Mouse (Mus musculus) brown adipose tissue, adult 24 weeks (tissue): ENCODE results near the gene Clec2g. TPM values are rescaled to one million over a fixed set of nuclear protein-coding genes. Genes with fewer than 3 reads are reported as not detected.
"Not testable (repeated sequence)": the region's sequence is repeated elsewhere in the genome, so short reads cannot be mapped to it uniquely, and the experiment has no call there.

Experiments used
- H3K27ac ChIP-seq: fragments of 200-500 bp; replicated peaks from 2 replicates; pipeline ENCODE4 v1.5.1; 2012; ENCODE audit warnings: low read depth, mild to moderate bottlenecking, low read length
- H3K4me1 ChIP-seq: fragments of 200-500 bp; 2 replicates; pipeline ENCODE4 v1.6.1; 2012; ENCODE audit warnings: low read length, mixed read lengths; ENCODE audit not compliant: control insufficient read depth, insufficient read depth, insufficient read length
- H3K4me3 ChIP-seq: fragments of 200-500 bp; 2 replicates; pipeline ENCODE4 v1.5.1; 2012; ENCODE audit warnings: low read depth, mild to moderate bottlenecking, low read length, moderate library complexity; ENCODE audit not compliant: insufficient read depth
- polyA plus RNA-seq: library from polyadenylated mRNA; stranded (reverse); fragments of >200 nt; gene quantifications from 2 replicates; pipeline ENCODE4 v1.2.4, GENCODE M21; 2012; ENCODE audit not compliant: missing spikeins, insufficient read depth, insufficient read length

Clec2g gene
- polyA plus RNA-seq, 1 experiment = not detected

- H3K4me1 ChIP-seq = no peaks in the 10 kb centered on the region
- H3K27ac ChIP-seq = no peak overlapping the region
- H3K4me3 ChIP-seq = no peak overlapping the region
These were observed 60.2 kb downstream of the Clec2g start for GRCm38 (mm10) chr6:128994336-128994735.

DNA sequence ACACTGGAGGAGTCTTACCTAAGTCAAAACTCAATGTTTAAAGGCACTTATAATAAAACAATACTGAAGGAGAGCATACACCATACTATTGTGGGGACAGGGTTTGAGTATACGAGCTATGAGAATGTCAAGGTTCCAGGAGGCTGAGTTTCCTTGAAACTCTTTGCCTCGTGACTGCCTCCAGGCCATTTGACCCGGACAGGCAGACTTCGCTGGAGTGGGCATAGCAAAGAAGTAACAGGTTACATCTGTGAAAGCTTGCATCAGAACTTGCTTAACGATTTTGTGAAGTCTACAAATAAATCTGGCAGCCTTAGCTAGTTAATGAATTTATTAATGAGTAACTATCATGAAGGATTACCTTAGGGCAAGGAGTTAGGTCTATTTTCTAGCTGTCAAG is 60.6 kb downstream of the Clec2g start:
- H3K4me3 ChIP-seq = no peak overlapping the region
- no peak overlapping the region for H3K27ac ChIP-seq
- no peaks in the 10 kb centered on the region for H3K4me1 ChIP-seq

GRCm38 (mm10) chr6:128995250-128996053 is 61.3 kb downstream of the Clec2g start:
- no peak overlapping the region for H3K27ac ChIP-seq

DNA sequence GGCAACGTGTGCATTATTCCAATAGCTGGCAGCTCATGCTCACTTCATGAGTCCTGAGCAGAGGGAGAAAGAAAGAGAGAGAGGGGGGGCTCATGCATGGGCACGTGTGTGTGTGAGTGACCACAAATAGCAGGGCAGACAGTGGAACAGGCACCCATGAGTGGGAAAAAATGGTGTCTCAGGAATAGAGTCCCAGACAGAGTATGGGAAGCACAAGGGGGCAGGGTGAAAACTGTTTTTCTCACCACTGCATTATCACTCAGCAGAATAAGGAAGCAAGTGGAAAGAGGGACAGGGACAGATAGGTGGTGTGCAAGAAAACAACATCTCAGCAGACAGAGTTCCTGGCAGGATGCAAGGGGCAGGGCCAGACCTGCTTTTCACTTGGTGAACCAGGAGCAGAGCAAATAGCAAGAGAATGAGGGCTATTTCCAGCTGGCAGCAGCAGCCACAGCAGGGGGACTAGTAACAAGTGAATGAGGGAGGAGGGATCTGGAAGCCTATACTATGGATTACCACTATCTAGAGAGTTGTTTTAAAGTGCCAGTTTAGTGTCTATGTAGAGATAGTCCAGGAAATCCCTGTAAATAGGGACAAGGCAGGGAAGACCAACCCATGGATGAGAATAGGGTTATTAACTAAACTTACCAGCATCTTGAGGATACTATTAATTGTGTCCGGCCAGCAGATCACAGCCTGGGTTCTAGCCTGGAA is 62.0 kb downstream of the Clec2g start:
- H3K4me3 ChIP-seq = no peak overlapping the region
- no peaks in the 10 kb centered on the region for H3K4me1 ChIP-seq
- H3K27ac ChIP-seq = no peak overlapping the region

More at GRCm38 (mm10) chr6:128995250-128996053, 61.3 kb downstream of the Clec2g start:
- no peak overlapping the region for H3K4me3 ChIP-seq
- no peaks in the 10 kb centered on the region for H3K4me1 ChIP-seq

DNA sequence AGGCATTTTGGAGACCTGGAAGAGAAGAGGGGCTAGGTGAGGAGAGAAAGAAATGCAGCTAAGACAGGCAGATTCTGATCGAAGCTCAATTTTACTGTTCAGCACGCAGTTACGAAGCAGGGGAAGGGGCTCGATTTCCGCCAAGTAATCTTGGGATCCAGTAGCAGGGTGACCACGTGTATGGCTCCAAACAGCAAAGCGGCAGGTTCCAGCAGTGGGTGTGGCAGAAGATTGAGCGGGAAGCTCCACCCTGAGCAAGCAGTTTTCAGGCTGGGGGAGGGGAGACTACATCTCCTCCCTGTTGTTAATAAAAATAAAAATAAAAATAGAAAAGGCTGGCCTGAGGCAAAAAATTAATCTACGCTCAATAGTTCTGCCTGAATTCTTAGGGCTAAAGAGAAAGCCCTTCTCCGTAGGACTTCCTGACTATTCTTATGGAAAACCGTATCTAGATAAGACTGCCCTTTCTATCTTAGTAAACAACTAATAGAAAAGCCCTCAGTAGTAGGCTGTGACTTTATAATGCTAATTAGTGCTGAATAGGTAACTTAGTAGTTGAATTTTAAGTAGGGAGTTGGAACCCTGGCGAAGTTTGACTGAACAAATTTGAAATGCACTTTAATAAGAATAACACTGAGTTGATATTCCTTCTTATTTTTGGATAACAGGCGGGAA is 62.7 kb downstream of the Clec2g start:
- no peak overlapping the region for H3K27ac ChIP-seq
- no peak overlapping the region for H3K4me3 ChIP-seq
- no peaks in the 10 kb centered on the region for H3K4me1 ChIP-seq

- Histone ChIP-seq H3K27ac (no peak overlapping the region), H3K4me1 (no peaks in the 10 kb centered on the region), H3K4me3 (no peak overlapping the region)
These were observed 67.2 kb downstream of the Clec2g start for GRCm38 (mm10) chr6:129001392-129001791.

DNA sequence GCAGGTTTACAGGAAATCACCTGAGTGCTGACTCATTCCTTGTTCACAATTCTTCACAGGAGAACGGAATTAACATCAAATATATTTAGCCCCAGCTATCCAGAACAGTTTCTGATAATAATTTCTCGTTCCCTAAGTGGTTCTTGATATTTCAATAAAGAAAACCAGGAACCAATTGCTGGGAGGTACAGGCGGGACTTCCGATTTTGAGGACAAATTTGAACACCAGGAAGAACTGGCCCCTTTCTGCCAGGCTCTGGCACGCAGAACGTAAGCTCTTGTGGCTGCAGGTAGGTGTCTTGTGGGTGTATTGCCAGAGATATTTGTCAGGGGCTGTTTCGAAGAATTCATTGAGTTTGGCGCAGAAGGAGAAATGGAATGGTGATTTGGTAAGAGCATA is 74.4 kb downstream of the Clec2g start:
- no peaks in the 10 kb centered on the region for H3K4me1 ChIP-seq
- no peak overlapping the region for H3K4me3 ChIP-seq
- no peak overlapping the region for H3K27ac ChIP-seq

GRCm38 (mm10) chr6:129009846-129010504 is 75.8 kb downstream of the Clec2g start:
- not testable (repeated sequence) for H3K4me1 ChIP-seq, H3K4me3 ChIP-seq, H3K27ac ChIP-seq

- no peak overlapping the region for H3K27ac ChIP-seq
- H3K4me3 ChIP-seq = no peak overlapping the region
- H3K4me1 ChIP-seq = no peaks in the 10 kb centered on the region
These were observed 76.3 kb downstream of the Clec2g start for GRCm38 (mm10) chr6:129010505-129010873.

GRCm38 (mm10) chr6:129012012-129012411 is 77.8 kb downstream of the Clec2g start:
- not testable (repeated sequence) for H3K4me1 ChIP-seq, H3K27ac ChIP-seq, H3K4me3 ChIP-seq

DNA sequence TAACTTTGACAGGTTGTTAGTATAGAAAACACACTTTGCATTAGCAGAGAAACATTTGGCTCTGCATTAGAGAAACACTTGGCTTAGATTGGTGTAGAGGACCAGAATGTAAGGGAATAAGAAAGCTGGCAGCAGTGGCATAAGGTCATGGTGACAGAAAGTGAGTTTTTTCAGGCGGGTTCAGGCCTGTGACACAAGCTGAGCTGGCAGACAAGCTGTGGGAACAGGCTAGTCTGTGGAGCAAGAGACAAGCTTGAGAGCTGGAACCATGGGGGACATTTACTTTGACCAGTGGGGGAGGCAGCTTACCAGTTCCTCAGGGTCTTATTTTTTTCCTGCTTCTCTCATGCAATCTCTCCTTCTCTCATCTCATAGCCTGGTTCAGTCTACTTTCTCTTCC is 78.8 kb downstream of the Clec2g start:
- Histone ChIP-seq H3K4me1 (no peaks in the 10 kb centered on the region), H3K4me3 (no peak overlapping the region), H3K27ac (no peak overlapping the region)

DNA sequence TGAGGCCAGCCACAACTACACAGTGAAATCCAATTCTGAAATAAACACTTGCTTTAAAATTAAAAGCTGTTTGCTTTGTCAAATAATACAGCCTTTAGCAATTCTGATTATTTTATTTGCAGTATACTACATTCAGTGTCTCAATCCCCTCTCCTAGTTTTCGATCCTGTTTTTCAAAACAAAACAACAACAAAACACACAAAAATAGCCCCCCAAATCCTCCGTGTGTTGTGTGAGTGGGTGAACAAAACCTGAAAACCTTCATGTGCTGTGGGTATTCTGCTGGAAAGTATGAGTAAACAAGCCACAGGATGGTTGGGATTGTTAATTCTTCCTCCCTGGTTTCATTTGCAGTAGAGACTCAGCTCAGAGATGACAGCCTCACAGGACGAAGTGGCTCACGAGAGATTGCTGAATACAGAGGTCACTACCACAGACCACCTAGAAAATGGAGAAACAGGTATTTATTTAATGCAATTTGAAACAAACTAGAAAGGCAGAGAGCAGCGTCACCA is 79.6 kb downstream of the Clec2g start:
- Histone ChIP-seq H3K4me1 (no peaks in the 10 kb centered on the region), H3K27ac (no peak overlapping the region), H3K4me3 (no peak overlapping the region)

DNA sequence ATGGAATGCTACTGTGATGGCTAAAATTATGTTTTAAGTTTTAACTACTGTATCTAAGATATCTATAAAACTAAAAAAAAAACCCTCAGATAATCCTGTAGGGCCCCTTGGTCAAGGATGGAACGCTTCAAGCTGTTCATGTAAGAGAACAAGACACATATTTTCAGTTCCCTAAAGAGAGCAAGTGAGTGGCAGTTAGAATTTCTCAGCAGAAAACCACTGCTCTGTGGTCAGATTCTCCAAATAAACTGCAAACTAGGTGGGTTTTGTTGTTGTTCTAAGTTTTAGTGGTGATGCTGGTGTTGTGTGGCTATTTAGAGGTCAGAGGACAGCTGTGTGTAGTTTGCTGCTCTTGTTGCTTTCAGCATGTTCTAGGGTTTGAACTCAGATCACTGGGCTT is 80.2 kb downstream of the Clec2g start:
- no peak overlapping the region for H3K27ac ChIP-seq
- no peak overlapping the region for H3K4me3 ChIP-seq

GRCm38 (mm10) chr6:129027451-129028248 is 93.5 kb downstream of the Clec2g start:
- H3K27ac ChIP-seq = no peak overlapping the region
- H3K4me1 ChIP-seq = peaks cover 4% of the 10 kb centered on the region; the same call in 1 of the 2 replicates
- H3K4me3 ChIP-seq = no peak overlapping the region

More for the DNA sequence above, 80.2 kb downstream of the Clec2g start:
- H3K4me1 ChIP-seq = no peaks in the 10 kb centered on the region
